Mouse (Mus musculus) cortical plate, adult 2 months (tissue): Measurements from ENCODE around the gene 6030498E09Rik.

Experiments
- CTCF ChIP-seq: fragments of 200-500 bp; IDR thresholded peaks from 2 replicates; pipeline ENCODE4 v1.5.1; 2011; ENCODE audit warnings: mild to moderate bottlenecking, control low read depth, low read length; ENCODE audit not compliant: insufficient read depth; ENCODE audit errors: extremely low read depth
- POLR2A ChIP-seq: fragments of 200-500 bp; IDR thresholded peaks from 2 replicates; pipeline ENCODE4 v1.6.1; 2011; ENCODE audit warnings: mild to moderate bottlenecking, low read length, control low read depth; ENCODE audit not compliant: insufficient read depth; ENCODE audit errors: extremely low read depth

DNA sequence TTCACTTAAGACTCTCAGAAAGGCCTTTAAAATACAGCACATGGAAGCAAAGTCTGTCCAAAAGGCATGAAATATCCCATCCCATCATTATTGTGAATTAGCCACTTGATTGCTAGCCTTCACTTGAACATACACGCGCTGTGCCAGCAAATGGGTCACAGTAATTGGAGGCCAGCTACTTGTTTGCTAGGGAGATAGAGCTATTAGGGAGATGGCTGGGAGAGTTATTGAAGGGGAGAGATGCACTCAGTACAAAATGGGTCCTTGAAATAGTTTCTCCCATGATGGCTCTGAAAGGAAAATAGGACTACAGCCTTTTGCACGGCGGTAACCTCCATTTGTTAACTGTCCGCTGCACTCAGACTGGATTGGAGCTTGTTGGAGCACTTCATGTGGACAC lies 38.8 kb upstream of the 6030498E09Rik start:
- TF ChIP-seq CTCF (no peak), POLR2A (no peak)
